Mouse (Mus musculus) layer of hippocampus, adult 9-10 months (tissue): ENCODE measurements at regions not wholly inside any gene's neighbourhood (a gene's known extent, or its start where the extent isn't known, plus 50 kb on each side); places are given as distances from the start of the nearest gene placed in this dataset.

Experiments used
- DNase-seq: peaks from one replicate; pipeline ENCODE4 v3.0.0; 2022; ENCODE audit warnings: low spot score

- no peak for DNase-seq
Measured at GRCm38 (mm10) chr10:126070984-126071713, 105.2 kb downstream of the Lrig3 start.

GRCm38 (mm10) chr10:126071714-126072057 is 105.7 kb downstream of the Lrig3 start:
- DNase-seq, result no peak

- DNase-seq, result no peak
Measured at GRCm38 (mm10) chr10:126077313-126077966, 111.5 kb downstream of the Lrig3 start.

- DNase-seq, result no peak
Measured at GRCm38 (mm10) chr10:126082576-126082975, 116.6 kb downstream of the Lrig3 start.

- no peak for DNase-seq
Measured at GRCm38 (mm10) chr10:126086684-126087083, 120.7 kb downstream of the Lrig3 start.

- DNase-seq, result peak; percentile 24
Measured at GRCm38 (mm10) chr10:126094238-126094880, 128.4 kb downstream of the Lrig3 start.

- DNase-seq, result no peak
Measured at GRCm38 (mm10) chr10:126097896-126098295, 131.9 kb downstream of the Lrig3 start.

GRCm38 (mm10) chr10:126102876-126103275 is 136.9 kb downstream of the Lrig3 start:
- DNase-seq, result no peak

GRCm38 (mm10) chr10:126113106-126113505 is 147.1 kb downstream of the Lrig3 start:
- DNase-seq, result no peak

- DNase-seq, result no peak
Measured at GRCm38 (mm10) chr10:126115386-126115785, 149.4 kb downstream of the Lrig3 start.

- DNase-seq, result no peak
Measured at GRCm38 (mm10) chr10:126121626-126122025, 155.7 kb downstream of the Lrig3 start.

GRCm38 (mm10) chr10:126122504-126122903 is 156.5 kb downstream of the Lrig3 start:
- no peak for DNase-seq

- DNase-seq, result no peak
Measured at GRCm38 (mm10) chr10:126133188-126133587, 167.2 kb downstream of the Lrig3 start.

- no peak for DNase-seq
Measured at GRCm38 (mm10) chr10:126133957-126134356, 168.0 kb downstream of the Lrig3 start.

- DNase-seq, result no peak
Measured at GRCm38 (mm10) chr10:126138585-126138984, 172.6 kb downstream of the Lrig3 start.

- no peak for DNase-seq
Measured at GRCm38 (mm10) chr10:126141586-126141985, 175.6 kb downstream of the Lrig3 start.

- DNase-seq, result no peak
Measured at GRCm38 (mm10) chr10:126143833-126144232, 177.9 kb downstream of the Lrig3 start.

GRCm38 (mm10) chr10:126144609-126145202 is 178.7 kb downstream of the Lrig3 start:
- DNase-seq, result no peak

- DNase-seq, result no peak
Measured at GRCm38 (mm10) chr10:126157300-126157699, 191.3 kb downstream of the Lrig3 start.

GRCm38 (mm10) chr10:126165215-126165614 is 199.2 kb downstream of the Lrig3 start:
- DNase-seq, result no peak

GRCm38 (mm10) chr10:126169095-126169873 is 203.3 kb downstream of the Lrig3 start:
- DNase-seq, result no peak

- DNase-seq, result no peak
Measured at GRCm38 (mm10) chr10:126169874-126170163, 203.9 kb downstream of the Lrig3 start.
